Mouse (Mus musculus) heart, adult 2 months (tissue): ENCODE results near the gene Wdr75.

Experiments
- CTCF ChIP-seq: fragments of 200-600 bp; IDR thresholded peaks from 2 replicates; pipeline ENCODE4 v1.8.1; 2022; ENCODE audit warnings: antibody characterized with exemption, mild to moderate bottlenecking, moderate library complexity
- EP300 ChIP-seq: fragments of 200-500 bp; IDR thresholded peaks from 2 replicates; pipeline ENCODE4 v1.6.1; 2011; ENCODE audit warnings: low read depth, low read length, control low read depth; ENCODE audit not compliant: insufficient read depth

- TF ChIP-seq CTCF (no peak), EP300 (no peak)
These were observed 50.5 kb downstream of the Wdr75 start for GRCm38 (mm10) chr1:45845466-45845865.
